Mouse (Mus musculus) ES-E14 (cell line): Measurements from ENCODE around the gene Myo3b. TPM values are rescaled to one million over a fixed set of nuclear protein-coding genes. Genes with fewer than 3 reads are reported as not detected.

Experiments used
- DNase-seq: peaks from one replicate; pipeline ENCODE4 v3.0.0-alpha.2; 2013; ENCODE audit warnings: low read depth, low spot score
- H3K27ac ChIP-seq: 2 replicates; pipeline ENCODE4 v1.5.1; 2012; ENCODE audit warnings: low read depth, mild to moderate bottlenecking, low read length, moderate library complexity, mixed read lengths; ENCODE audit not compliant: poor library complexity, insufficient read depth, severe bottlenecking
- H3K36me3 ChIP-seq: 2 replicates; pipeline ENCODE4 v1.6.1; 2012; ENCODE audit warnings: mild to moderate bottlenecking, low read length, moderate library complexity, mixed read lengths; ENCODE audit not compliant: control insufficient read depth, poor library complexity, insufficient read depth, severe bottlenecking
- H3K4me1 ChIP-seq, 2 experiments: fragments of 150-350 bp in 1 of 2; sonication (generic) in 1 of 2; 2 replicates each; pipeline ENCODE4 v1.6.1; 2012; ENCODE audit warnings: low read length in 2 of 2, mild to moderate bottlenecking in 1 of 2, mixed read lengths in 1 of 2; ENCODE audit not compliant: control insufficient read depth in 2 of 2, insufficient read depth in 2 of 2, poor library complexity in 1 of 2
- H3K4me3 ChIP-seq, 2 experiments: fragments of 150-350 bp in 1 of 2; sonication (generic) in 1 of 2; 2 replicates each; pipeline ENCODE4 v1.5.1; 2012; ENCODE audit warnings: low read length in 2 of 2, low read depth in 1 of 2, mild to moderate bottlenecking in 1 of 2, mixed read lengths in 1 of 2; ENCODE audit not compliant: insufficient read depth in 1 of 2, poor library complexity in 1 of 2, severe bottlenecking in 1 of 2
- H3K9ac ChIP-seq: 2 replicates; pipeline ENCODE4 v1.6.1; 2012; ENCODE audit warnings: low read depth, mild to moderate bottlenecking, low read length, mixed read lengths; ENCODE audit not compliant: poor library complexity, insufficient read depth, severe bottlenecking
- H3K9me3 ChIP-seq: fragments of 150-350 bp; sonication (generic); 2 replicates; pipeline ENCODE4 v1.6.1; 2012; ENCODE audit warnings: low read depth, mild to moderate bottlenecking, low read length; ENCODE audit not compliant: control insufficient read depth, insufficient read depth
- CHD2 ChIP-seq: IDR thresholded peaks from 2 replicates; pipeline ENCODE4 v1.6.1; 2014; ENCODE audit warnings: mild to moderate bottlenecking, low read depth, low read length, inconsistent platforms
- HCFC1 ChIP-seq: IDR thresholded peaks from 2 replicates; pipeline ENCODE4 v1.6.1; 2012; ENCODE audit warnings: low read length, inconsistent platforms, borderline replicate concordance; ENCODE audit not compliant: insufficient read depth
- MAFK ChIP-seq: IDR thresholded peaks from 2 replicates; pipeline ENCODE4 v1.6.1; 2014; ENCODE audit warnings: mild to moderate bottlenecking, low read depth, low read length, inconsistent platforms; ENCODE audit not compliant: insufficient read depth
- ZC3H11A ChIP-seq: IDR thresholded peaks from 2 replicates; pipeline ENCODE4 v1.6.1; 2012; ENCODE audit warnings: low read depth, mild to moderate bottlenecking, inconsistent platforms, low read length, borderline replicate concordance
- ZNF384 ChIP-seq: IDR thresholded peaks from 2 replicates; pipeline ENCODE4 v1.6.1; 2012; ENCODE audit warnings: low read depth, low read length, inconsistent platforms
- in situ Hi-C, 2 experiments: fragments of 600-800 bp; cut with MboI; formaldehyde crosslinking; loops; one replicate each; pipeline ENCODE4 v1.15.1; 2025; ENCODE audit warnings: low sequenced_read_pairs in 2 of 2, inconsistent platforms in 1 of 2; ENCODE audit not compliant: unreplicated experiment in 2 of 2
- total RNA-seq: library from RNA; depleted of rRNA; stranded (reverse); fragments of 300-350 nt; gene quantifications from 2 replicates; pipeline ENCODE4 v1.2.3, GENCODE M21; 2012

Gene Myo3b
- total RNA-seq, 1 experiment, result 0.13 TPM

DNA sequence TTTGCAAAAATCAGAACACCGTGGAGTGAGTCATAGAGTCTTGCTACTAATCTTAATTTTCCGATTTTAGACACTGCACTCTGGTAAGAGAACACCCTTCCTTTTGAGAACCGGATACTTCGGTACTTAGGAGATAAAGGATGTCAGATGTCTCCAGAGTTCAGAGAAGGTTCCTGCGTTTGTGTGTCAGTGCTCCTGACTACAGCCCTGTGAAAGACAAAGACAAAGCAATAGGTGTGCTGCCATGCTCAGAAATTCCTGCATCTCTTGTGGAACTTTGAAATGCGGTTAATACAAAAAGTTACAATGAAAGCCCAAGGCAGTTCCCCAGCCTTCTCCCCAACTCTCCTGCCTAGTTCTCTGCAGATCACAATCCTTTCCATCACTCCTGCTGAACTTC lies 300.6 kb downstream of the Myo3b start:
- in situ Hi-C loops, result no loop called here
- H3K4me1 ChIP-seq, result peaks cover 4 to 5% of the 10 kb centered on the region in 2 experiments; a peak in 2 of 4 replicates
- no peaks in the 10 kb centered on the region for H3K9me3 ChIP-seq
- H3K9ac ChIP-seq, result no peak overlapping the region
- 0 out of 4 replicates have a peak overlapping the region, but pooled peaks of 1 of the 2 experiments have one; percentile 3 for H3K4me3 ChIP-seq
- no peak overlapping the region for H3K27ac ChIP-seq
- DNase-seq, result peak; percentile 25
- H3K36me3 ChIP-seq, result no peaks in the 10 kb centered on the region
- TF ChIP-seq ZNF384, result no peak
- no peak for TF ChIP-seq HCFC1
- TF ChIP-seq MAFK, result no peak
- TF ChIP-seq CHD2, result no peak
- TF ChIP-seq ZC3H11A, result no peak

DNA sequence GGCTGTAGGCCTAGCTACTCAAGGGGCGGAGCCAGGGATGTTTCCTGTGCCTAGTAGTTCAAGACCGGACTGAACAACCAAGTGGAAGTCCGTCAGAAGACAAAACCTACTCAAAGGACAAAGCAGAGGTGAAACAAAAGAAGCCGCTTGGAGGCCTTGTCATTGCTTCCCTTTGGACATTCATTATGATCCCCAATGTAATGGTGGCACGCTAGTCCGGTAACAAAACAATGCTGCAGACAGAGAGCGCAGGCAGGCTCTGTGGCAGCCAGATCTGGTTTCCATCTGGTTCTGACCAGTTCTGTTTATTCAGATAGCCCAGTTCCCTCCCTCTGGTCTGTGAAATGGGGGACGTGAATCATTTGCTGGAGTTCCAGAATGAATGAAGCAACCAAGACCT lies 301.3 kb downstream of the Myo3b start:
- Histone ChIP-seq H3K27ac (no peak overlapping the region), H3K9me3 (no peaks in the 10 kb centered on the region), H3K4me3 (peak overlapping the region; percentile 3 to 6; a peak in 3 of 4 replicates), H3K9ac (peak overlapping the region; percentile 12; the same call in 1 of the 2 replicates), H3K4me1 (peaks cover 4 to 5% of the 10 kb centered on the region in 2 experiments; a peak in 2 of 4 replicates), H3K36me3 (no peaks in the 10 kb centered on the region)
- DNase-seq, result peak; percentile 78
- in situ Hi-C loops, result no loop called here
- TF ChIP-seq ZNF384 (no peak), MAFK (no peak), ZC3H11A (no peak), HCFC1 (no peak), CHD2 (no peak)

DNA sequence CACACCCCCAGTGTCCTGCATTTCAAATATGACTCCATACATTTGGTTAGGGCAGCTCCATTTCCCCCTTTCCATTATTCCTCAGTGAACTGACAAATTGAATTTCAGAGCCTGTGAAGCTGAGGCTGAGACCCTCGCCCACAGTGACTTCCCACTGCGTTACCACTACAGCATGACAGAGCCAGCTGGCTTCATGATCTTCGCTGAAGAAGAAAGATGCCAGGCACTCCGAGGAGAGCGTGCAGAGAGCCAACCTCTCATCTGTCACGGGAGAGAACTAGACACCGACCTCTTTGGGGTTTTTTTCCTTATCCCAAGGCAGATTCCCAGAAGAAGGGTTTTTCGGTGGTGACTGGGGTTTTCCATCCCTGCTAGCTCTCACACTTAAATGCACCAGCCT lies 306.2 kb downstream of the Myo3b start:
- TF ChIP-seq ZC3H11A, result no peak
- TF ChIP-seq CHD2, result no peak
- no peak for TF ChIP-seq MAFK
- TF ChIP-seq HCFC1, result no peak
- TF ChIP-seq ZNF384, result no peak
- H3K36me3 ChIP-seq, result no peaks in the 10 kb centered on the region
- in situ Hi-C loops, result no loop called here
- H3K4me1 ChIP-seq, result 0 out of 4 replicates have a peak, but pooled peaks cover 0 to 2% of the 10 kb centered on the region in 2 experiments
- H3K9me3 ChIP-seq, result no peaks in the 10 kb centered on the region
- DNase-seq, result no peak
- H3K4me3 ChIP-seq, result no peak overlapping the region
- H3K27ac ChIP-seq, result no peak overlapping the region
- H3K9ac ChIP-seq, result no peak overlapping the region

DNA sequence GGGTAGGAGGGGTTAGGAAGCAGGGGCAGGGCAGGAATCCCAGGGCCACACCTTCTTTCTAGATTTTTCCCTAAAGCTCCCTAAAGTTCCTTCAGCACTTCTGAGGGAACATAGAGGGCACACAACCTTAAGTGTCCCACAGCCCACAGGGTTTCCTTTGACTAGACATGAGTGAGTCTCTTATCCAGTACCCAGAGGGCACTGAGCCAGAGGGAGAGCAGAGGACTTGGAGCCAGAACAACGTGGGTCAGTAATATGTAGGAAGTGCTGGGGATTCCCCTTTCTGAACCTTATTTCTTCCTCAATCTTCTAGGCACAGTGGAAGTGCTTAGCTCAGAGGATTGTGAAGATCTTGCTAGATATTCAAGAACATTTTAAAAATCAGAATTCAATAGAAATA lies 308.6 kb downstream of the Myo3b start:
- Histone ChIP-seq H3K27ac (no peak overlapping the region), H3K9ac (no peak overlapping the region), H3K4me3 (no peak overlapping the region), H3K9me3 (no peaks in the 10 kb centered on the region), H3K36me3 (no peaks in the 10 kb centered on the region), H3K4me1 (no peaks in the 10 kb centered on the region)
- no peak for DNase-seq
- TF ChIP-seq ZNF384 (no peak), ZC3H11A (no peak), CHD2 (no peak), HCFC1 (no peak), MAFK (no peak)
- in situ Hi-C loops, result no loop called here

DNA sequence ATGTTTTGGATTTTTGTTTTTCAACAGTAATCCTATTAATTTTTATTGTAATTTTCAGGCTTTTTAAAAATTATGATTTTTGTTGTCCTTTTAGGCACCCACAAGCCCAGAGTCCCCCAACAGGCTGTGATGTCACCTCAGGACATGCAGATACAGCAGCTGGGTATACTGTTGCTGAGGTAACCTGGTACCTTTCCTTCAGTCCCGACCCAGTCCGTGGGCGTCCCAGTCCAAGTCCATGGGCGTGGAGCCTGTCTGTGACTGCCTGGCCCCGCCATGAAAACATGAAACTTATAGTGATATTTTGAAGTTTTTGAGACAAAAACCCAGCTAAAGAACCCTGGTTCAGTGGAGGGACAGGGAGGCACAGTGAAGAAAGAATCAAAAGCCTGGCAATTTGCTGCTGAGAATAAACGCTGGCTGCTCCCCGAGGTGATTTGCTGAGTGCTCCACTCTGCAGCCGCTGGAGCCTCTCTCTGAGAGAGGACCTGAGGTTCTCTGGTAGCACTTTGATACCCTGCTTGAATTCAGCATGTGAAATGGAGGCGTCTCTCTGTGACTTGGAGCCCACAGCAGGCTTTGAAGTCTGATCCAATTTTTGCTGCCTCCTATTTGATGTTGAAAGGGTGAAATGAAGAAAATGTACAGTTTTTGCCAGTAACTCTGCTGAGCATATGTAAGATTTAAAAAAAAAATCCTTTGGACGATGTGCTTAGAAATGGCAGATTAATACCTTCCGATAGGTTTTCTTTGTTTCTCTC lies 310.0 kb downstream of the Myo3b start:
- no peaks in the 10 kb centered on the region for H3K4me1 ChIP-seq
- in situ Hi-C loops, result no loop called here
- TF ChIP-seq ZNF384, result no peak
- TF ChIP-seq ZC3H11A, result no peak
- no peak for TF ChIP-seq CHD2
- no peak for TF ChIP-seq HCFC1
- H3K27ac ChIP-seq, result no peak overlapping the region
- H3K4me3 ChIP-seq, result no peak overlapping the region
- no peak for DNase-seq
- no peaks in the 10 kb centered on the region for H3K36me3 ChIP-seq
- no peaks in the 10 kb centered on the region for H3K9me3 ChIP-seq
- H3K9ac ChIP-seq, result no peak overlapping the region
